Mouse (Mus musculus) mouse trophoblast stem cell (cell line): ENCODE data around the gene Arhgap25.

Experiments used
- in situ Hi-C, 2 experiments: fragments of 300-500 bp; cut with MseI, MboI; formaldehyde crosslinking; loops; 2 replicates in 1 of 2; 3 replicates in 1 of 2; pipeline ENCODE4 v1.15.1; 2025

The Arhgap25 gene

GRCm38 (mm10) chr6:87451771-87452170, 81.3 kb downstream of the Arhgap25 start:
- in situ Hi-C loops, result no loop called here

DNA sequence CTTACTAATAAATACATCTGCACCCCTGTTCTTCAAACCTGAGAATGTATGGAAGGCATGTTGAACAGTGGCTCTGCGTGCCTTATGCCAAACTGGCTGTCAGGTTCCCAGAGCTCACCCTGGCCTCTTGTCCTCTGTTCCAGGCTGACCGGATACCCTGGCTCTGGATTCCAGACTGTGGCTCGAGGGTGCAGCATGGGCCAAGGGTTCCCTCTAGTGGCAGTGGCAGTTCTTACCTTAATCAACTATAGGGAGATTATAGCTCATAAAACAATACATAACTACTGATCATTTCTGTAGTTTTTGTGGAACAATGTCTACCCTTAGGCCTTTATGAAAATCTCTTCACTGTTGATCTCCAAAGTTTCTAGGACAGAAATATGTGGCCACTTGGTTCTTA, 82.0 kb downstream of the Arhgap25 start:
- in situ Hi-C loops, result no loop called here

DNA sequence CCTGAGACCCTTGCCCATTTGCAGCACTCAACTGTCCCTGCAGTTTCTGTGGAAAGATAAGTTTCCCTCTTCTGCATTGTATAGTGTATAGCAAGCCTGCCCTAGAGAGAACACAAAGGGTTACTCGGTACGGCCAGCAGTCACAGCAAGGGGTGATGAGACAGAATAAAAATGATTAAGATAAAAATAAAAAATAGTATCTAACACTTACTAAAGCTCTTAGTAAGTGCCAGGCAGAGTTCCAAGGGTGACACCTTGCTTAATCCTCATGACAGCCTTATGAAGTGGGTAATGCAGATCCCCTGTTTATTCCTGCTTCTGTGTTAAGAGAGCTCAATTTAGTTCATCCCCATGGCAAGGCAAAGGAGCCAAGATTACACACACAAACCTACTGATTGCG, 83.5 kb downstream of the Arhgap25 start:
- in situ Hi-C loops, result loop anchor here in 1 of 2 experiments (5.0 kb wide), 1 partner anchor 52 kb away; no protein-coding TSS in a partner anchor

DNA sequence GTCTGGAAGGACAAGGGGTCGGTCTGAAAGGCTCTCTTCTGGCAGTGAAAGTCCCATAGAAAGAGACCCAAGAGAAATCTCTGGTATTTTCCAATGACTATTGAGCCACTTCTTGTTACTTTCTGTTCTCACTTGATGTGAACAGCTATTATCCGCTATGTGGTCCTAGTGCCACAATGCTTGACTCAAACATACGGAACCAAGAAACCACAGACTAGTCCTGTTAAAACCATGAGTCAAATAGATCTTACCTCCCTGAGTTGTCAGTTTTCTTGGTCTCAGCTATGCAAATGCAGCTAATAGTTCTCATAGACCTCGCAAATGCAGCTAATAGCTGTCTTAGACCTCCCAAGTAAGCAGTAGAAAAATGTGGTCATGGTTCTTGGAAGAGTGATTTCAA, 85.8 kb downstream of the Arhgap25 start:
- in situ Hi-C loops, result loop anchor here in 1 of 2 experiments (5.0 kb wide), 1 partner anchor 50 kb away; no protein-coding TSS in a partner anchor

DNA sequence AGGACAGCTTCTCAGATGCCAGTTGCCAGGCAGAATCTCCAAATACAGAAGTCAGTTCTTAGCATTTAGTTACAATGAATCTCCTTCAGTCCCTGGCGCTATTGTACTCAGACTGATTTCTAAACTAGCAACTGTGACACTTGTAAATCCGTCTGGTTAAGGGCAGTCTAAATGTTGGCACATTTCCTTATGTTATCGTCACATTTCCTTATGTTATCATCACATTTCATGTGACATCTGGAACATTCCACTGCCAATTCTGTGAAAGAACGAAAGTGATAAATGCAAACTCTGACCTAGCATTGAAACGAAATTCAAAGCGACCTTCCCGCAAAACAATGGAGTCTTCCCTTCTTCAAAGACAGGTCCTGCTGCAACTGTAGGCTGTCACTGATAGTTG, 87.8 kb downstream of the Arhgap25 start:
- in situ Hi-C loops, result loop anchor here in 1 of 2 experiments (5.0 kb wide), 1 partner anchor 48 kb away; no protein-coding TSS in a partner anchor

DNA sequence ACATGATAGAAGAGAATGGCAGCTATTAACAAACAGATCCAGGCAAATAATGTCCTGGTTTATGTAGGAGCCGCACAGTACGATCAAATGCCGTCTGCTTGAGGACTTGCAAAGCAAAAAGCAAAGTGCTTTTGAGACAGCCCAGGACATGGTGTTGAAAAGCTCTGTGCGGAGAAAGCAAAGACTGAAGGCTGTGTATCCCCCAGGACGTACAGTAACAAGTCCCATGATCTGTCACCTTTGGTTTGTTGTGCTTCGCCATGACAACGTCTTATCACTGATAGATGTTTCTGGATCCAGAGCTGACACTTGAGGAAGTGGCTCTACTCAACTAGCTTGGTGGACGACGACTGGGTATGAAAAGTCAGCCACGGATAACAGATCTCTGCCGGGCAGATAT, 89.8 kb downstream of the Arhgap25 start:
- in situ Hi-C loops, result no loop called here

DNA sequence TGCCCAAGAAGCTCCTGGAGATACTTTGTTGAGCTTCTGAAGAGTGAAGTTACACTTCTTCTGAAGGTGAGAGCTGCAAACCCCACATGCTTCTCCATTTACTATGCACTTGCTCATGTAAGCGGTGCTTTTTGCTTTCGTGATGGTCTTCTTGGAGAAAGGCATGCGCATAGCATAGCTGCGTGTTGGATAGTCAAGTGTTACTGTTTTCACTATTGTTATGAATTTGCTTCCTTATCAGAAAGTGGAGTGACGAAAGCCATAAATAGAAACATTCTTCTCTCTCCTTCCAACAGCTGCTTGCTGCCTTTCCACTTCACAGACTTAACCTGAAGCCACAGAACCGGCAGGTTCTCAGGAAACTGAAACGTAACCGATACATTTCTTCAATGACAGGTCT, 96.3 kb downstream of the Arhgap25 start:
- in situ Hi-C loops, result no loop called here

DNA sequence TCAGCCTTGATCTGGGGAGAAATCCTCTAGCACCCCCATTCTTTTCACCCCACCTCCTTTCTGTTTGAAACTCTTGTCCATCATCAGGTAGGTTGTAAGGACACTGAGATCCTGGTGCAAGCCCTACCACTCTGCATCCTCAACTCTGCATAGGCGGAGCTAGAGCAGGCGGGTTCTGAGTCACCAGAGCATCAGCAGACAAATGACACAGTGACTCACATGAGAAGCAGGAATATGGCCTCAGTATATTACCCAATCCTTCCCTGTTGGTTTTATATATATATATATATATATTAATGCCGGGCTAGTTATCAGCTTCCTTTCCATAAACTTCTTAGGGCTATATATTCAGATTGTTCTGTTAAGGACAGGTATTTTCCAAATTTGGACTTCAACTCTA, 97.3 kb downstream of the Arhgap25 start:
- in situ Hi-C loops, result no loop called here

GRCm38 (mm10) chr6:87428487-87429044, 104.5 kb downstream of the Arhgap25 start, which contains the start of gene Bmp10:
TSS of gene Bmp10 (plus strand) at chr6:87428994.
- in situ Hi-C loops, result no loop called here

GRCm38 (mm10) chr6:87427616-87428015, 105.4 kb downstream of the Arhgap25 start:
- in situ Hi-C loops, result no loop called here

GRCm38 (mm10) chr6:87426954-87427353, 106.1 kb downstream of the Arhgap25 start:
- in situ Hi-C loops, result no loop called here

DNA sequence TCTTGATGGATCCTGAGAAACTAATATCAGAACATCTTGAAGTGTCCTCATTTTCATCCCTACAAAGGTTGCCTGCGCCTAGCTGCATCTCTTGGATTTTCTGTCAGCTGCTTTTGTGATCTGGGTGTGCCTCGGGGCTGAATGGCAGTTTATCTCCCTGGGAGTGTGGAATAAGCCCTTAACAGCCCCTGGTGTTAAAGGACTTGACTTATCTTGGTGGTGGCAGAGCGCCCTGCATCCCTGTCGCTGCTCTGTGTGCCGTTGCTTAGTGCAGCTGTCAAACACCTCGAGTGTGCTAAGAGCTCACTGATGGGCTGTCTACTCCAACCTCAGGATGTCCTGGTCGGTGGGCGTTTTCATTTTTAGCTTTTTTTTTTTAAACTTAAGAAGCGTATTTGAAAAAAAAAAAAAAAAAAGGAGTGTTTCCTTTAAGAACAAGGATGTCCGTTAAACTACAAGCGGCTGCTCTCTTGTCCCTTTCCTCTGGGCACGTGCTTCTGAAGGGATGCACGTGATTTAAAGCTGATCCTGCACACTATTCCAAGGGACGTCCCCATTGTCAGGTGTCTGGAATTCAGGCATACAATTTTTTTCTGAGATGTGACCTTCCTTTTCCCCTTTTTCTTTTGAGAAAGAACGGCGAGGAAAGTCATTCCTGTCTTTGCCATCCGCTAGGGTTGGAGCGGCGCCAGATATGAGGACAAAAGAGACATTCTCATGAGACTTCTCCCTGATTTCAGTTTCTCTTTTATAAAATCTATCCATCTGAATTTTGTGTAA, 108.8 kb downstream of the Arhgap25 start:
- in situ Hi-C loops, result no loop called here

DNA sequence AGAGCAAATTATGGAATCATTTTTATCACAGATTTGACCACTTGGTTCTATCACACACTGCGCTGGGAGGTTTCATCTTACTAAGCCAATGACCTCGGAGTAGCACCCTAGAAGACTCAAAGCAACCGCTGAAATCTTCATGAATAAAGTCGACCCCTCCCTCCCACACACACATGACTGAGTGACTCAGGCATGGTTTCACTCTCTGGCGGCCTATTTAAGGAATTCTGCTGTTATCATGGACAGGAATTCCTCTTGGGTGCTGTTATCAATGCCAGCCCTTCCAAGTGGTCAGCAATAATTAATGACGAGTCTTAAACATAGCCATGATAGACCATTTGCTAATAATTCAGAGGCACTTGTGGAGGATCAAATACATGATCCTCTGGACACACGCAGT, 110.8 kb downstream of the Arhgap25 start:
- in situ Hi-C loops, result no loop called here

DNA sequence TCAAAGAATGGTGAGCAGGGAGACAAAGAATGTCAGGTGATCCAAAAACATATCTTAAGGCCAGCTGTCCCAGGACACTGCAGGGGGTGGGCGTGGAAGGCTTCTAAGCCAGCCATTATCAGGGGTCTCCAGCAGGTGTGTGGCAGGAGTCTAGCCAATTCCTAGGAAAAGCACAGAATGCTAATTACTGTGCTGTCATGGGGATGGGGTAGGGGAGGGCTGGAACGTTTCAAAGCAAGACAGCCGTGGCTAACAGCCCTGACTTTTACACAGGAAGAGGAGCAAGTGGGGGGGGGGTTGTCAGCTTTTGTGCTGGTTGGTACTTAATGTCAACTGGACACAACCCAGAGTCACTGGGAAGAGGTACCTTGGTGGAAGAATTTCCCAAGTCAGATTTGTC, 121.0 kb downstream of the Arhgap25 start:
- in situ Hi-C loops, result no loop called here
